Mouse (Mus musculus) heart, adult 2 months (tissue): Measurements from ENCODE around the gene Pgpep1l.

Experiments used
- CTCF ChIP-seq: fragments of 200-600 bp; IDR thresholded peaks from 2 replicates; pipeline ENCODE4 v1.8.1; 2022; ENCODE audit warnings: antibody characterized with exemption, mild to moderate bottlenecking, moderate library complexity
- POLR2A ChIP-seq: fragments of 200-500 bp; IDR thresholded peaks from 2 replicates; pipeline ENCODE4 v1.6.1; 2011; ENCODE audit warnings: mild to moderate bottlenecking, low read depth, low read length, control low read depth; ENCODE audit not compliant: insufficient read depth

DNA sequence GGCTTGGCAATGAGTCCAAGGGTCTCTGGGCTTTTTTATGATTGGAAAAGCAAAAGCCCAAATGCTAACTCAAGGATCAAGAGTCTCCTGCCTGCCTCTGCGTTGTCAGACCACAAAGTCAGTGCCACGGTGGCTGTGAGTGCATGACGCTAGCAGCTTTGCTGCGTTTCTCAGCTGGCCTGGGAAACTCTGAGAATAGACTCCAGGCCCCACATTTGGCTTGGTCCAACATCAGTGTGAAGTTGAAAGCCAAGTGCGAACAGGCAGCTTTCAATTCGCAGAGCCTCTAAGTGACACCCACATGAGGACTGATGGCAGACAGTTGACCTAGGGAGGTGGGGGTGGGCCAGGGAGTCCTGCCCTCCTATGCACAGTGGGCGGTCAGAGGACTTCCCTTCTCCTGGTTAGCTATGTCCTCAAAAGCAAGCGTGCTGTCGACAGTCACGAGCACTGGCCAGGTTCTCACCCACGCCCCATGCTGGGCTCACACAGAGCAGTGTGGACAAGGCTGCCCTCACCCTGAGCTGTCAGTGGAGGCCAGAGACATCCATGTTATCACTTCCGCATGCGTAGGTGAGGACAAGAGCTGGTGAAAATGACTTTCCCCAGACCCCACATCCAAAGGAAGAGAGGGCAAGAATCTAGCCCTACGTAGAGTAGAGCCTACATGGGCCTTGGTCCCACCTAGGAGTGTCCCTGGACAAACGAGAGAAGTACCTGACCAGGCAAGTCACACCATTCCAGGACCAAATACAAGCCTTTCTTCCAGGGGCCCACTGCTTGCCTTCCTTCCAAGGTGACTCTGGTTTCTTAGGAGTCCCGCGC, 5.5 kb downstream of the Pgpep1l start:
- TF ChIP-seq CTCF (no peak), POLR2A (no peak)
